Mouse (Mus musculus): ENCODE data around the gene H2-DMb1. TPM values are rescaled to one million over a fixed set of nuclear protein-coding genes. Genes with fewer than 3 reads are reported as not detected.
A peak's percentile ranks its signal among the peaks of the same experiment; 100 is the strongest.
"Not testable (repeated sequence)": the region's sequence is repeated elsewhere in the genome, so short reads cannot be mapped to it uniquely, and the experiment has no call there.

Gene H2-DMb1
- total and polyA plus RNA-seq, 2 experiments from 2014 or later, result 0.62 to 1.5 TPM

- Histone ChIP-seq H3K4me2 (ENCODE audit: low read depth) (no peak within 1 kb of the TSS), H3K4me3 (ENCODE audit: low read depth, low read length) (no peak within 1 kb of the TSS), H3K9ac (no peak within 1 kb of the TSS), H3K27me3 (ENCODE audit: insufficient read depth, low read length) (peaks cover 34% of the 10 kb centered on the region), H3K36me3 (ENCODE audit: insufficient read depth) (no peaks in the 10 kb centered on the region), H3K27ac (ENCODE audit: low read depth, low read length) (no peak within 1 kb of the TSS), H3K4me1 (ENCODE audit: insufficient read depth) (no peaks in the 10 kb centered on the region), H3K9me3 (ENCODE audit: low read length) (no peaks in the 10 kb centered on the region)
- 35% methylated on average over 7 of the region's 7 CpGs for WGBS
- DNase-seq (no peak), ATAC-seq (peak; percentile 50; the same call in 1 of the 2 replicates)
- no peak for TF ChIP-seq CTCF (IDR thresholded peaks at IDR 0.05; ENCODE audit: low read depth)
Measured at GRCm38 (mm10) chr17:34143033-34143432, 9.8 kb upstream of the H2-DMb1 start, which contains the start of gene H2-DMb2. TSS of gene H2-DMb2 (plus strand) at chr17:34143307.

GRCm38 (mm10) chr17:34143461-34143860 is 9.4 kb upstream of the H2-DMb1 start:
- H3K27ac ChIP-seq (ENCODE audit: low read depth, low read length), result no peak overlapping the region
- no peaks in the 10 kb centered on the region for H3K4me1 ChIP-seq (ENCODE audit: insufficient read depth)
- ATAC-seq, result no peak
- H3K4me3 ChIP-seq (ENCODE audit: low read depth, low read length), result no peak overlapping the region
- H3K9me3 ChIP-seq (ENCODE audit: low read length), result no peaks in the 10 kb centered on the region
- H3K4me2 ChIP-seq (ENCODE audit: low read depth), result no peak overlapping the region
- no peaks in the 10 kb centered on the region for H3K36me3 ChIP-seq (ENCODE audit: insufficient read depth)
- H3K9ac ChIP-seq, result no peak overlapping the region
- 64% methylated on average over 5 of the region's 5 CpGs for WGBS
- no peak for TF ChIP-seq CTCF (IDR thresholded peaks at IDR 0.05; ENCODE audit: low read depth)
- no peak for DNase-seq
- H3K27me3 ChIP-seq (ENCODE audit: insufficient read depth, low read length), result peaks cover 30% of the 10 kb centered on the region

DNA sequence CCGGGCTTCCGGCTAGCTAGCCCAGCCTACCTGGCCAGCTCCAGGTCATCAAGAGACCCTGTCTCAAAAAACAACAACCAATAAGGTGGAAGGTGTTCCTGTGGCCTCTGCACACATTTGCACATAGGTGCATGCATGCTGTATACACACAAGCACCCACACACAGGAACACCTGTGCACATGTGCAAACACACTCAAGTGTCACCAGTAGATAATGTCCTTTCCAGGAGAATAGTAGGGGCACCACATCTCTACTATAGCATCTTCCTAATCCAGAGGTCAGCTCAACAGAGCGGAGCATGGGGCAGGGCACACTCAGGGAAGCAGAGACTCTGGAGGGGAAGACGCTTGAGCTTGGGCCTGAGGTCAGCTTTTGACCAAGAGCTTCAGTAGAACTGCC is 8.7 kb upstream of the H2-DMb1 start:
- not testable (repeated sequence) for H3K9ac ChIP-seq; H3K4me2 ChIP-seq (ENCODE audit: low read depth); H3K27ac ChIP-seq (ENCODE audit: low read depth, low read length); H3K4me1 ChIP-seq (ENCODE audit: insufficient read depth); DNase-seq; H3K9me3 ChIP-seq (ENCODE audit: low read length); H3K4me3 ChIP-seq (ENCODE audit: low read depth, low read length); H3K36me3 ChIP-seq (ENCODE audit: insufficient read depth); ATAC-seq
- peaks cover 22% of the 10 kb centered on the region for H3K27me3 ChIP-seq (ENCODE audit: insufficient read depth, low read length)
- 90% methylated on average over 4 of the region's 4 CpGs for WGBS

DNA sequence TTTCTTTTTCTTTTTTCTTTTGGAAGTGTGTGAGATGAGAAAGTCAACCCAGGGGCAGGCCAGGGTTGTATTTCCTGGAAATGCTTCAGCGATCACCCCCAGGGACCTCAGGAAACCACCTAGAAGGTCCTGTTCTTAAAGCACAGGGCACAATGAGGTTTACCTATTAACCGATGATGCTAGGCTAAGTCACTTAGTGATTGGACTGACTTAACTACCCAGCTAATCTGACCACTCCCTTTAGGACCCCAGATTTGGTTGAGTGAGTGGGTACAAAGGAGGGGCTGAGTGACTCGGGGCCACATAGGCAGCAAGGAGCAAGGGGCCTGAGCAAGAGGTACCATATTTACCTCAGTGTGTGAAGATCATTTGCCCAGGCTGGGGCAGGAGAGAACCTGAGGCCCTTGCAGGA is 7.9 kb upstream of the H2-DMb1 start:
- DNase-seq (no peak), ATAC-seq (no peak)
- 73% methylated on average over 3 of the region's 3 CpGs for WGBS
- Histone ChIP-seq H3K27ac (ENCODE audit: low read depth, low read length) (no peak overlapping the region), H3K9ac (no peak overlapping the region), H3K4me1 (ENCODE audit: insufficient read depth) (no peaks in the 10 kb centered on the region), H3K4me2 (ENCODE audit: low read depth) (no peak overlapping the region), H3K9me3 (ENCODE audit: low read length) (no peaks in the 10 kb centered on the region), H3K4me3 (ENCODE audit: low read depth, low read length) (no peak overlapping the region), H3K36me3 (ENCODE audit: insufficient read depth) (no peaks in the 10 kb centered on the region), H3K27me3 (ENCODE audit: insufficient read depth, low read length) (peaks cover 15% of the 10 kb centered on the region)
- no peak for TF ChIP-seq CTCF (IDR thresholded peaks at IDR 0.05; ENCODE audit: low read depth)

GRCm38 (mm10) chr17:34155534-34155933 is 2.7 kb downstream of the H2-DMb1 start:
- no peaks in the 10 kb centered on the region for H3K4me1 ChIP-seq (ENCODE audit: insufficient read depth)
- no peak for TF ChIP-seq CTCF (IDR thresholded peaks at IDR 0.05; ENCODE audit: low read depth)
- no peaks in the 10 kb centered on the region for H3K9me3 ChIP-seq (ENCODE audit: low read length)
- WGBS, result 48% methylated on average over 5 of the region's 5 CpGs
- no peaks in the 10 kb centered on the region for H3K36me3 ChIP-seq (ENCODE audit: insufficient read depth)
- H3K27ac ChIP-seq (ENCODE audit: low read depth, low read length), result no peak overlapping the region
- no peak overlapping the region for H3K4me3 ChIP-seq (ENCODE audit: low read depth, low read length)
- no peak overlapping the region for H3K9ac ChIP-seq
- DNase-seq (no peak), ATAC-seq (no peak)
- H3K27me3 ChIP-seq (ENCODE audit: insufficient read depth, low read length), result no peaks in the 10 kb centered on the region
- no peak overlapping the region for H3K4me2 ChIP-seq (ENCODE audit: low read depth)

DNA sequence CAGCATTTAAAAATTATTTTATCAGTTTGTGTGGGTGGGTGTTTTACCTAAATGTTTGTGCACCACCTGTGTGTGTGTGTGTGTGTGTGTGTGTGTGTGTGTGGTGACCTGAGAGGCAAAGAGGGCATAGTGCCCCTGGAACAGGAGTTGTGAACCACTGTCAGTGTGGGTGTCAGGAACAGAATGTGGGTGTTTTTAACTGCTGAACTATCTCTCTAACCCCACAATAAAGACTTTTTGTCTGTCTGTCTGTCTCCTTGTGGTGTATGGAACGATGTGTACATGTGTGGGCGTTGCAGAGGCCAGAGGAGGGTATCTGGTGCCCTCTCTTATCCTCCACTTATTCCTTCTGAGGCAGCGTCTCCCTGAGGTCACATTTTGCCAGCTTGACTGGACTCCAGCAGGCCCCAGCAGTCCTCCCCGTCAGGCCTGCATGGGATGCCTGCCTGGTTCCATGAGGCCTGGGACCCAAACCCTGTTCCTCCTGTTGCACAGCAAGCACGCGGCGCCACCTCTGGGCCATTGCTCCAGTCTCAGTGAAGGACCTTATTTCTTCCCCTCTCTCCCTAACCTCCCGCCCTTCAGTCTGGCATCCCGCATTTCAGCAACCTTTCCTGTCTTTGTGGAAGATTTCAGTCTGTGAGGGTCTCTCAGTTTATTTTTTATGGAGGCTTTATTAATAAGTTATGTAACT is 11.5 kb downstream of the H2-DMb1 start:
- H3K4me2 ChIP-seq (ENCODE audit: low read depth), result no peak overlapping the region
- WGBS, result 48% methylated on average over 9 of the region's 9 CpGs
- no peaks in the 10 kb centered on the region for H3K4me1 ChIP-seq (ENCODE audit: insufficient read depth)
- H3K4me3 ChIP-seq (ENCODE audit: low read depth, low read length), result no peak overlapping the region
- H3K36me3 ChIP-seq (ENCODE audit: insufficient read depth), result no peaks in the 10 kb centered on the region
- H3K27ac ChIP-seq (ENCODE audit: low read depth, low read length), result no peak overlapping the region
- DNase-seq (no peak), ATAC-seq (no peak)
- H3K27me3 ChIP-seq (ENCODE audit: insufficient read depth, low read length), result no peaks in the 10 kb centered on the region
- no peaks in the 10 kb centered on the region for H3K9me3 ChIP-seq (ENCODE audit: low read length)
- TF ChIP-seq CTCF (IDR thresholded peaks at IDR 0.05; ENCODE audit: low read depth), result 0 out of 2 replicates have a peak, but pooled peaks have one; percentile 20
- no peak overlapping the region for H3K9ac ChIP-seq

DNA sequence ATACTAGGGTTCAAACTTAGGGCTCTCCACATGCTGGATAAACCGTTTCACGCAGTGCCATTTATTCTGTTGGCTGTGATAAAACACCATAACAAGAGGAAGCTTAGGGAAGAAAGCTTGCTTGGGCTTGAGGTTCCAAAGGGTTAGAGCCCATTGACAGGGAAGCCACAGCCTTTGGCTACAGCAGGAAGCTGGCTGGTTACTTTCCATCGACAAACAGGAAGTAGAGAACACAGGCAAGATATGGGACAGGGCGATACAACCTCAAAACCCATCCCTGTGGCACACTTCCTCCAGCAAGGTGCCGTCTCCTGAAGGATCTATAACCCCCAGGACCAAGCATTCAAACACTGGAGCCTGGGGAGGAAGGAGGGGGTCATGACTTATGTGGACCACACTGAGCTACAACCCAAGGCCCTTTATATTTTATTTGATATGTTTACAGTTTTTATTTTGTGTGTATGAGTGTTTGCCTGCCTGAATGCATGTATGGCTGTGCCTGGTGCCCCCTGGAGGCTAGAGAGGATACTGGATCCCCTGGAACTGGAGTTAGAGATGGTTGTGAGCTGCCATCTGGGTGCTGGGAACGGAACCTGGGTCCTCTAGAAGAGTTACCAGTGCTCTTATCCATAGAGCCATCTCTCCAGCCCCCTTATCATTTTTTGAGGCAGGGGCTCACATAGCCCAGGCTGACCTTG is 12.3 kb downstream of the H2-DMb1 start:
- H3K27ac ChIP-seq (ENCODE audit: low read depth, low read length), result no peak overlapping the region
- peak; percentile 23; the same call in 1 of the 2 replicates for TF ChIP-seq CTCF (IDR thresholded peaks at IDR 0.05; ENCODE audit: low read depth)
- no peaks in the 10 kb centered on the region for H3K9me3 ChIP-seq (ENCODE audit: low read length)
- WGBS, result 91% methylated on average over 6 of the region's 6 CpGs
- no peaks in the 10 kb centered on the region for H3K4me1 ChIP-seq (ENCODE audit: insufficient read depth)
- no peak for ATAC-seq
- H3K4me2 ChIP-seq (ENCODE audit: low read depth), result no peak overlapping the region
- H3K27me3 ChIP-seq (ENCODE audit: insufficient read depth, low read length), result no peaks in the 10 kb centered on the region
- DNase-seq, result no peak
- no peak overlapping the region for H3K9ac ChIP-seq
- no peak overlapping the region for H3K4me3 ChIP-seq (ENCODE audit: low read depth, low read length)
- no peaks in the 10 kb centered on the region for H3K36me3 ChIP-seq (ENCODE audit: insufficient read depth)

Data from forebrain, postnatal 0 days (tissue).